Mouse (Mus musculus): ENCODE data around the gene Serpinb7.

The Serpinb7 gene

DNA sequence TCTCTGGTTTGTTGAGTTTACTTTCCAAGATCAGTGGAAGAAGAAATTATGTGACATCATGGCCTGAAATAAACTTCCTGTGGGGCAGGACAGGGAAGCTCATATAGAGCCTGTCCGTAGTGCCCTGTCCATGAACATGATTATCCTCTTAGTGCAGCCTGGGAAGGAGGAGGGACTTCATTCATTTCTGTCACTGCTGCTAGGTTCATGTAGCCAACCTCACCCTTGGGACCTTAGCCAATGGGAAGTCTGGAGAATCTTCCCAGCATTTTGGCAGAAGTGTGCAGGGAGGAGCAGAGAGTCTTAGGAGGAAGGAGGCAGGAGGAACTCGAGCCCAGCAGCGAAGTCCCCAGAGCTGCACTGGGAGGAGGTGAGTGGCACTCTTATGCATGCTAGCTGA lies at the start of gene Serpinb7:
TSS of gene Serpinb7 (plus strand) at position 301 of the 400 bp plus-strand sequence.
- DNase-seq (ENCODE audit: low spot score in 2 of 2), result no peak

DNA sequence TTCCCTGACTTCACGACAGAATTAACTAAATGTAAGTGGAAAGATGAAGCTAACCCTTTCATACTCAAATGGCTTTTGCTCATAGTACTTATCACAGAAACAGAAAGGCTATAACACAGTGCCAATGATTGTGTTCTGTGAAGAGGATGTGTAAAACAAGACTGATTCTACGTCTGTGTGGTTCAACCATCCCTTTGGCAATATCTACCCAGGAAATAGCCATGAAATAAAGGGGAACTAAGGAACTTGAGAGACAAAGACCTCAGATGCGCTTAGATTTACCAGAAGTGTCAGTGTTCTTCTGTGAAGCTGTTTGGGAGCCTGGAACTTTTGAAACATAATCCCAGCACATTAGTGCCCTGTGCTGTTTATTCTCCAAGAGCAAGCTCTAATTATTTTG lies 49.1 kb upstream of the Serpinb7 start:
- DNase-seq (ENCODE audit: low spot score in 2 of 2), result no peak

DNA sequence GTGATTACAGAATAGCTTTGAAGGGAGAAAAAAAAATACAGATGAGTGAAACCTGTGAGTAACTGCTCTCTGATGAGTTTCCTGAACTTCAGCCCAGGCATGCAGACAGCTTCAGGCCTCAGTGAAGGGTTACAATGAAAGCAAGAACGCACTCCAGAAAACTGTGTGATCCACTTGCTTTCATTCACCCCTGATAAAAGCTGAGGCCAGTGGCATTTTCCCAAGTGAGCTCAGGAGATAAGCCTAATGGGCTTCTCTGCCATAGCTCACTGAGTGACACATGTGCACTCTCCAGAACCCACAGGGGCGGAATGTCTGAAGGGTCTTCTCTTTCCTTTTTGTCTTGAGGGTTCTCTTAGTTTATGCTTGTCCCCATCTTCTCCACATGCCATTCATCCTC lies 48.3 kb upstream of the Serpinb7 start:
- no peak for DNase-seq (ENCODE audit: low spot score in 2 of 2)

DNA sequence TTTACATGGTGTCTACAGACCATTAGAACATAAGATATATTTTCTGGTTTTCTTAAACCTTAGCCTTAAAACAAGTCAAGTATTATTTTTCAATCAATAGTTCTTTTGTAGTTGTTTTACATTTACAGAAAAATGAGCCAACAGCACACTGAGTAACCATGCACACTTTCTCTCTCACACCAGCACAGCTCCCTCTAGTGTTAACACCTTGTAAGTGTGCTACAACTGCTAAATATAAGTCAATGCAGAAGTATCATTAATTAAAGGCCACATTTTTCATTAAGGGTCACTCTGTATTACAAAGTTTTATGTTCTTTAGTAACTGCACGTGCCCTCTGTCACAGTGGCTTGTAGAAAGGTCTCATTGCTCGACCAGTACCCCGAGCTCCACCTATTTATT lies 46.4 kb upstream of the Serpinb7 start:
- no peak for DNase-seq (ENCODE audit: low spot score in 2 of 2)

- DNase-seq (ENCODE audit: low spot score in 2 of 2), result no peak
These were observed 38.6 kb upstream of the Serpinb7 start, which contains the start of gene Serpinb11 for GRCm38 (mm10) chr1:107360898-107361297. Gene Serpinb11 (plus strand): TSS chr1:107361198.

DNA sequence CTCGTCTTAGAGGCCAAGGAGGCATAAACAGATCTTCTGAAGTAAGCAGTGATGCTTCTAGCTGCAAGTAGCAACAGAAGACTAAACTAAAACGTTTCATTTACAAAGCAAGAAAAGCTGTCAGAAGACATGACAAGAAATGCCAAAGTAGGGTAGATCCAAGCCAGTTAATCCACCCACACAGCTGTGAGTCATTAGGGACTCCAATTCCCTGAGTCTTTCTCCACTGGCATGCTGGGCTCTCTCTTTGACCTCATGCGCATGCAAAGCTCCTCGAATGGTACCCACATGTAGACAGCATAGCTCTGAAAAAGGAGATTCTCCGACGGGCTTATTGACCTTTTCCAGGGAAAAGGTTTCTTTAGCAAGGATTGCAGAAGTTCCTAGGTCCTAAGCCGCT lies 33.5 kb upstream of the Serpinb7 start:
- DNase-seq (ENCODE audit: low spot score in 2 of 2), result no peak

GRCm38 (mm10) chr1:107368944-107369343 lies 30.5 kb upstream of the Serpinb7 start:
- DNase-seq (ENCODE audit: low spot score in 2 of 2), result no peak

DNA sequence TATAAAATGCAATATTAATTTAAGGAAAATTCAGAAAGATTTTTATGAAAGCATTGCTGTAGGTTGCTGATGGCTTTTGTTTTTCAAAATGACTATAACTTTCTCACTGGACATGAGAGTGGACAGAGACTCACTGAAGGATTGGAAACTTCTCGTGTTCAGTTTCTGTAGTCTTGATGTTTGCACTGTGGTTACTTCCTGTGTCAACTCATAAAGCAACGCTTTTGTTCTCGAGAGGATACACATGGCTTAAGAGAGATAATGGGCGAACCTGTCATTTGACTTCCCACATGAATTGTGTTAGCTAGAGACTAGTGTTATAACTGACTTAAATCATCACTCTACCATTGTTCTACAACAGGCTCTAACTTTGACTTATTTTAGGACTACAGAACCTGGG lies 22.5 kb upstream of the Serpinb7 start:
- no peak for DNase-seq (ENCODE audit: low spot score in 2 of 2)

- DNase-seq (ENCODE audit: low spot score in 2 of 2), result no peak
These were observed 21.1 kb upstream of the Serpinb7 start for GRCm38 (mm10) chr1:107378368-107378767.

DNA sequence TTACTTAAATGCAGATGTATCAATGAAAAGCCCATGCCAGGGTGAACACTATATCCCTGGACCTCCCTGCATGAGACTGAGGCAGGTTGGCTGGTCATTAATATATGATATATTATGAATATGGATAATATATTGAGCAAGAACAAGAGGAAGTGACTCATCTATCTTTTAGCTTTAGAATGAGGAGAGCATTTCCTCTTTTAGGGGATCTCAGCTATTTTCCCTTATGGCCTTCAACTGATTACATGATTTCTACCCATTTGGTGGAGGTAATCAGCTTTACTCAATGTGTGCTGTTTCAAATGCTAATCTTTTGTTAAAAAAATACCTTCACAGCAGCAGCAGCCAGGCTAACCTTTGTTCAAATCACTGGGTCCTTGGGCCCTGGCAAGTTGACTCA lies 18.0 kb upstream of the Serpinb7 start:
- DNase-seq (ENCODE audit: low spot score in 2 of 2), result no peak

GRCm38 (mm10) chr1:107382404-107382803 lies 17.1 kb upstream of the Serpinb7 start:
- no peak for DNase-seq (ENCODE audit: low spot score in 2 of 2)

- DNase-seq (ENCODE audit: low spot score in 2 of 2), result no peak
These were observed 14.9 kb upstream of the Serpinb7 start for GRCm38 (mm10) chr1:107384532-107384931.

GRCm38 (mm10) chr1:107389753-107390152 lies 9.7 kb upstream of the Serpinb7 start:
- no peak for DNase-seq (ENCODE audit: low spot score in 2 of 2)

GRCm38 (mm10) chr1:107397481-107397880 lies 2.0 kb upstream of the Serpinb7 start:
- no peak for DNase-seq (ENCODE audit: low spot score in 2 of 2)

DNA sequence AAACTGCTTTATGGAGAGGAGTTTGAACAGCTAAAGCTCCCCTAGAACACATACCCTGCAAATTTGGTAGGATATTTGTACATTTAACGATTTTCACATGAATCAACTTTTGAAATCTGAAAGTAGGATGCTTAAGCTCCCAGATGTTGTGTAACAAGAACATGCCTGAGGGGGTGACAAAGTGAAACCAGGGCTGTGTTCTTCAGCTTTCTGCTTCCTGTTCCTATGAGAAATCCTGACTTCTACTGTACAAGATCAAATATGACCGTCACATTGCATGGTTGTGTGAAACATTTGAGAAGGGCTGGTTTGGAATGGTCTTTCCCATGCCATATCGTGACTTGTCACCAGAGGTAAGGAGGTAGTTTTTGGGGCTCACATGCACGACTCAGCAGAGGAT lies 2.6 kb downstream of the Serpinb7 start:
- DNase-seq (ENCODE audit: low spot score in 2 of 2), result no peak

DNA sequence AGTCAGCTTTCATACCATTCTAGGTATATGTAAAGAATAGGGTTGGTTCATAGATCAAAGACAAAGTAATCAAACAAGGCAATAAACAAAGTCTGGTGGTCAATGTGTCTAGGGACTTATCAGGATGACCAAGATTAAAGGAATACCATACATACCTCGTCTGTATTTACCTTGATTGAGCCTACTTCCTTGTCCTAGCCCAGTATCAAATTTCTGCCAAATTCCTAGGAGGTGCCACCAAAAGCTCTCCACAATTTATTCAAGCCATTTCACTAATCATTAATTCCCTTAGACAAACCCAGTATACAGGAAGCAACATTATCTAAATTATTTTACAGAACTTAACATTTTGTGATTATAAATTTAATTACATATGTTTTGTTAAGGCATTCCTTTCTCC lies 15.2 kb downstream of the Serpinb7 start:
- no peak for DNase-seq (ENCODE audit: low spot score in 2 of 2)

DNA sequence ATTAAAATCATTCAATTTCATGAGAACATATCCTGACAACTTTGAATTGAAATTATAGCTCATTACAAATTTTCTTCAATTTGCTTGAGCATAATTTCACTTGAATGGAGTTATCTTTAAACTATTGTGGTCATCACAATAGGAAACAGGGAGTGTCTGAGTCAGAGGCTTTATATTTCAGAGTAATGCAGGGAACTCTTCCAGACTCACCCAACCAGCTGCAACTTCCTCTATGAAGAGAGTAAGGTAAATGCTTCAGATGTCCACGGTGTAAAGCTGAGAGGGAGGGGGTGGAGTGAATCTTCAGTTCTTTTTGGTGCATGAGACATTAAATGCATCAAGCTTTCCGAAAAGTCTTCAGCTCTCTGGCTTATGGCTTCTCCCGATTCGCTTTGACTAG lies 23.0 kb downstream of the Serpinb7 start:
- no peak for DNase-seq (ENCODE audit: low spot score in 2 of 2)

- no peak for DNase-seq (ENCODE audit: low spot score in 2 of 2)
These were observed 31.8 kb downstream of the Serpinb7 start for GRCm38 (mm10) chr1:107431253-107431652.

DNA sequence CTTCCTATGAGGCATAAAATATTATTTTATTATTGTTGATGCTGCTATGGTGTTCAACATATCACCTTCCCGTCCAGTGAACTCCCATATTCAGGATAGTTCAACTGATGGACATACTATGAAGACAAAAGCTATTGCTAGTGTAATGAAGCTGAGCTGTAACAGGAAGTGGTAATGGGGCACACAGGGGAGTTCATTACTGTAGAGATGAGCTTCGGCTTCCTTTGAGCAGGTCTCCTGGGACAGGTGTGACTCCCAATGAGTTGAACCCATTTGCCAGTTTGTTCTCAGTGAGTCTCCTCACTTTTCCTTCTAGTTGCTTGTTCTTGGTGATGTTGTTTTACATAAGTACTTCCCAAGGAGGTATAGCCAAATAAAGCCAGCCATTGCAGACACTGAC lies 36.1 kb downstream of the Serpinb7 start:
- DNase-seq (ENCODE audit: low spot score in 2 of 2), result no peak

GRCm38 (mm10) chr1:107439462-107439861 lies 40.0 kb downstream of the Serpinb7 start:
- DNase-seq (ENCODE audit: low spot score in 2 of 2), result no peak

GRCm38 (mm10) chr1:107445352-107445751 lies 45.9 kb downstream of the Serpinb7 start:
- DNase-seq (ENCODE audit: low spot score in 2 of 2), result no peak

GRCm38 (mm10) chr1:107447228-107447931 lies 47.9 kb downstream of the Serpinb7 start:
- no peak for DNase-seq (ENCODE audit: low spot score in 2 of 2)

DNA sequence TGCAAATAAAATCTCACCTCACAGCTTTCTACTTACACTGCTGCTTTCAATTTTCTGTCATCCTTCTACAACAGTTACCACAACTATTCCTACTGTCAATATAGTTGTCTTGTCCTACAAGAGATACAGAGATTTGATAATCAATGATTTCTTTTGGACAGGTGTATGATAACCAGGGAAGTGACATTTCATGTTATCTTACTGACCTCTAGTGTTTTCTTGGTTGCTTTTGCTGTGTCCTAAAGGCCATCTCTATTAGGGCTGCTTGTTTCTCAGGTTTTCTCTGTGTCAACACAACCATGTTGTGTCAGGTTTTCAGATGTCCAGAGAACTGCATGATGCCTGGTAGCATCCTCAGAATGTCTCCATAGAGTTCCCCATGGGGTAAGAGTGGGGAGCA lies 80.5 kb downstream of the Serpinb7 start:
- no peak for DNase-seq (ENCODE audit: low spot score in 2 of 2)

- DNase-seq (ENCODE audit: low spot score in 2 of 2), result peak; percentile 80 to 88
These were observed 82.0 kb downstream of the Serpinb7 start for GRCm38 (mm10) chr1:107481452-107481851.
